Mouse (Mus musculus) hindbrain, postnatal 0 days (tissue): Measurements from ENCODE around the gene Maml3. TPM values are rescaled to one million over a fixed set of nuclear protein-coding genes. Genes with fewer than 3 reads are reported as not detected.

Source experiments
- ATAC-seq: fragments of 200-750 bp; cut with Nextera tagmentation; 2 replicates; pipeline ENCODE4 v1.8.0; 2017; ENCODE audit warnings: mild to moderate bottlenecking, moderate TSS enrichment, moderate library complexity
- DNase-seq: peaks from one replicate; pipeline ENCODE4 v3.0.0-alpha.2; 2015; ENCODE audit warnings: low spot score
- H3K27ac ChIP-seq: fragments of 300-500 bp; sonication (generic); 2 replicates; pipeline ENCODE4 v1.5.1; 2014; ENCODE audit warnings: mild to moderate bottlenecking
- H3K27me3 ChIP-seq: fragments of 300-500 bp; sonication (generic); 2 replicates; pipeline ENCODE4 v1.6.1; 2014; ENCODE audit warnings: low read length, mixed read lengths; ENCODE audit not compliant: insufficient read depth
- H3K36me3 ChIP-seq: fragments of 300-500 bp; sonication (generic); 2 replicates; pipeline ENCODE4 v1.6.1; 2014; ENCODE audit warnings: low read length, mixed read lengths; ENCODE audit not compliant: insufficient read depth
- H3K4me1 ChIP-seq: fragments of 300-500 bp; sonication (generic); 2 replicates; pipeline ENCODE4 v1.6.1; 2014; ENCODE audit warnings: antibody characterized with exemption, low read length, mixed read lengths; ENCODE audit not compliant: insufficient read depth
- H3K4me2 ChIP-seq: fragments of 300-500 bp; sonication (generic); 2 replicates; pipeline ENCODE4 v1.6.1; 2014; ENCODE audit warnings: low read depth, mild to moderate bottlenecking, low read length, moderate library complexity, mixed read lengths
- H3K4me3 ChIP-seq: fragments of 300-500 bp; sonication (generic); 2 replicates; pipeline ENCODE4 v1.5.1; 2014; ENCODE audit warnings: low read length
- H3K9ac ChIP-seq: fragments of 300-500 bp; sonication (generic); replicated peaks from 2 replicates; pipeline ENCODE4 v1.6.1; 2014; ENCODE audit warnings: mild to moderate bottlenecking, low read length, moderate library complexity, mixed read lengths
- H3K9me3 ChIP-seq: fragments of 300-500 bp; sonication (generic); 2 replicates; pipeline ENCODE4 v1.6.1; 2016; ENCODE audit warnings: low read length, mixed read lengths
- CTCF ChIP-seq: IDR thresholded peaks from 2 replicates; pipeline ENCODE4 v1.5.1; 2016; ENCODE audit warnings: antibody characterized with exemption, control low read depth, low read depth
- WGBS: fragments of 180-500 bp; shearing (Covaris S2); extraction: QIAGEN DNeasy Blood & Tissue Kit; methylation state at CpG from one replicate; pipeline ENCODE4 v1.1.7; 2014; 5-methylcytosine and 5-hydroxymethylcytosine counted together
- polyA plus RNA-seq: library from polyadenylated mRNA; unstranded; fragments of >200 nt; fragmentation: Nextera tagmentation; extraction: Ambion mirVana; gene quantifications from 2 replicates; pipeline ENCODE4 v1.2.1, GENCODE M21; 2015
- total RNA-seq: library from RNA; depleted of rRNA; stranded (reverse); fragments of >200 nt; gene quantifications from 2 replicates; pipeline ENCODE4 v1.2.3, GENCODE M21; 2014

Maml3 gene
- total and polyA plus RNA-seq, 2 experiments from 2014 or later = 4.8 to 18.8 TPM

DNA sequence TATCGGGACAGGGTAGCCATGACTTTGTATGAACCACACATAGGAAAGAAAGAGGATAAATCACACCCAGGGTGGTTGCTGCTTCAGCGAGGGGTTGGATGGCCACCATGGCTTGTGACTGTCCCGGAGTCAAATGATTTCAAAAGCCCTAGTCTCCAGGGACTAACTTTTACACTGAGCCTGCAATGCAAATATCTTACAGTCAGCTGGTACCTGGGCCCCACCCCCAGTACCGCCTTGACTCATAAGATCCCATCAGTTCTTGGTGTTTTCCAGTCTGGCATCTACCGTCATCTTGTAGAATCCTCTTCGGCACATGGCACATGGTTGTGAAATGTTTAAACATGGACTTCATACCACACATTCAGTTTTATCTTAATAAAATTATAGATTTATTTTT lies 419.3 kb downstream of the Maml3 start:
- Histone ChIP-seq H3K27me3 (no peaks in the 10 kb centered on the region), H3K9ac (no peak overlapping the region), H3K4me2 (no peak overlapping the region), H3K4me3 (no peak overlapping the region), H3K27ac (no peak overlapping the region), H3K4me1 (no peaks in the 10 kb centered on the region), H3K9me3 (no peaks in the 10 kb centered on the region), H3K36me3 (peaks cover 14% of the 10 kb centered on the region)
- ATAC-seq = no peak
- DNase-seq = no peak
- WGBS = 93% methylated on average over 6 of the region's 6 CpGs
- no peak for TF ChIP-seq CTCF

DNA sequence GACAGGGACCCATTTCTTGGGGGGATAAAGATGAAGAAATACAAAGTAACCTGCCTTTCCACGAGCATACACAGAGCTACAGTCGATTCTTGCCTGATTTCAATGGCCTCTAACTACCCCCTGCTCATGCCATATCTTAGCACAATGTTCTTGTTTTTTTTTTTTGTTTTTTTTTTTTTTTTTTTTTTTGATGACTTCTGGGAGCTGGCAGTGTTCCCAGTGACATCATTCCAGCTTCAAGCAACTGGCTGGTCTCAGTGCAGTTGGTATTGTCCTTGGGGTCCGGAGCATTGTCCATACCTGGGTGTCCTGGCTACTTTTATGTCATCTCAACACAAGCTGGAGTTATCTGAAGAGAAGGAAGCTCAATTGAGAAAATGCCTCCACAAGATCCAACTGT lies 429.9 kb downstream of the Maml3 start:
- Histone ChIP-seq H3K36me3 (no peaks in the 10 kb centered on the region), H3K27me3 (no peaks in the 10 kb centered on the region), H3K4me3 (no peak overlapping the region), H3K4me1 (no peaks in the 10 kb centered on the region), H3K9ac (no peak overlapping the region), H3K9me3 (no peaks in the 10 kb centered on the region), H3K4me2 (no peak overlapping the region), H3K27ac (no peak overlapping the region)
- 80% methylated on average over 3 of the region's 3 CpGs for WGBS
- no peak for TF ChIP-seq CTCF
- ATAC-seq (no peak), DNase-seq (no peak)

DNA sequence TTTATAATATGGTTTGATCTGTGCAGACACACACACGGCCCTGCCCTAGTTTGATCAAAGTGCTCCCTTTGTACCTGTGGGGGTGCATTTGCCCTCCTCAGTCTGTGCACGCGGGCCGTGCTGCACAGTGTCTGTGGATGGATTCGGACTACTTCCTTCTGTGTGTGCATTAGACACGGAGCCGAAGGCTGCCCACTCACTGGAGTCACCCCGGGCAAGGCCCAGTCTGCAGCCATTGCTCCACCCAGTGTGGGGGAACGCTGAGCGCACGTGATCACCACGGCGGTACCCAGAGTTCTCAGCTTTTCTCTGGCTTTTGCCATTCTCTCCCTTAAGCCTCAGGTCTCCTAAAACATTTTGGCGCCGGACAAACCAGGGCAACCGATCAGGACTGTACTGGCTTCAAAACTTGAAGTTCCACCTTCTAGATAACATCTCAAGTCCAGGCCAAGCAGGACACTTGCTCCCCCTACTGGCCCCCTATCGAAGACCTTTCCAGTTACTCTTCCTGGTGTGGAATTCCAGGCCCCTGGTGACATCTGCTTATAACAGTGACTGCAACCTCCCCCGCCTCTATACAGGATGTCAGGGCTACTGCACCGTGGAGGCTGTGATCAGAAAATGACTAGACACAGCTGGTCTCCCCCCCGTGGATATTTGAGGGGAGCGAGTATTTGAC lies 431.3 kb downstream of the Maml3 start:
- Histone ChIP-seq H3K4me1 (no peaks in the 10 kb centered on the region), H3K27me3 (no peaks in the 10 kb centered on the region), H3K36me3 (no peaks in the 10 kb centered on the region), H3K4me2 (no peak overlapping the region), H3K9ac (no peak overlapping the region), H3K27ac (no peak overlapping the region), H3K9me3 (no peaks in the 10 kb centered on the region), H3K4me3 (no peak overlapping the region)
- 70% methylated on average over 21 of the region's 21 CpGs for WGBS
- ATAC-seq (no peak), DNase-seq (peak; percentile 24)
- TF ChIP-seq CTCF = peak; percentile 62

DNA sequence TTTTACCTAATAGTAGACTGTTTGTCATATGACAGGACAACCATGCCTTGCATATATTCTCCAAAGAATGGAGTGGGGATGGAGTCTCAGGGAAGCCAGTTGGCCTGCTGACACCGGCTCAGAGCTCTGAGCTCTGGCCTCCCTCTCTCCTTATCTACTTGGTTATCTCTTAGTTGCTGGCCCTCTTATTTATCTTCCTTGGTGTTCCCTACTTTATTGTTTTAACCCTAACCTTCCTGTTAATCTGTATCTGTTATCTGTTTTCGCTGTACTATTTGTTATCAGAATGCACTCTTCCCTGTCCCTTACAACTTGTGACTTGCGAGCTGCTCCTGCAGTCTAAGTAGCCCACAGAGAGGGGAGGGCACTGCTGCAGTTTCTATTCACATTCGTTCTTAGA lies 432.2 kb downstream of the Maml3 start:
- H3K9me3 ChIP-seq = no peaks in the 10 kb centered on the region
- 58% methylated on average over 4 of the region's 4 CpGs for WGBS
- no peaks in the 10 kb centered on the region for H3K36me3 ChIP-seq
- H3K4me2 ChIP-seq = no peak overlapping the region
- DNase-seq = no peak
- no peak overlapping the region for H3K4me3 ChIP-seq
- H3K9ac ChIP-seq = no peak overlapping the region
- no peaks in the 10 kb centered on the region for H3K4me1 ChIP-seq
- no peak for TF ChIP-seq CTCF
- no peaks in the 10 kb centered on the region for H3K27me3 ChIP-seq
- H3K27ac ChIP-seq = no peak overlapping the region
- no peak for ATAC-seq

DNA sequence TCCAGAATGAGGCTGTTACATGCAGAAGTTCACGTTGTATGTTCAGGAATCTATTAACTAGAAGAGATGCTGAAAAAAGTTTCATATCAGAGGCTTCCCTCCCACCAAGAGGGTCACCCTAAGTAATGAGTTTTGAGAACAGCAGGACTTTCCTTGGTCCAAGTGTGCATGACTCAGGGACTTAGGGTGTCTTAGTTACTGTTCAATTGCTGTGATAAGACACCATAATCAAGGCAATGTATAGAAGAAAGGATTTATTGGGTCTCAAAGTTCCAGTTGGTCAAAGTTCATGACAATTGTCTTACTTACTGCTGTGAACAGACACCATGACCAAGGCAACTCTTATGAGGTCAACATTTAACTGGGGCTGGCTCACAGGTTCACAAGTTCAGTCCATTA lies 433.8 kb downstream of the Maml3 start:
- ATAC-seq (no peak), DNase-seq (no peak)
- TF ChIP-seq CTCF = no peak
- H3K9ac ChIP-seq = no peak overlapping the region
- H3K27me3 ChIP-seq = no peaks in the 10 kb centered on the region
- no peak overlapping the region for H3K4me2 ChIP-seq
- H3K27ac ChIP-seq = no peak overlapping the region
- H3K4me1 ChIP-seq = no peaks in the 10 kb centered on the region
- no peaks in the 10 kb centered on the region for H3K36me3 ChIP-seq
- H3K4me3 ChIP-seq = no peak overlapping the region
- WGBS = 87% methylated on average over 1 of the region's 1 CpGs
- no peaks in the 10 kb centered on the region for H3K9me3 ChIP-seq

DNA sequence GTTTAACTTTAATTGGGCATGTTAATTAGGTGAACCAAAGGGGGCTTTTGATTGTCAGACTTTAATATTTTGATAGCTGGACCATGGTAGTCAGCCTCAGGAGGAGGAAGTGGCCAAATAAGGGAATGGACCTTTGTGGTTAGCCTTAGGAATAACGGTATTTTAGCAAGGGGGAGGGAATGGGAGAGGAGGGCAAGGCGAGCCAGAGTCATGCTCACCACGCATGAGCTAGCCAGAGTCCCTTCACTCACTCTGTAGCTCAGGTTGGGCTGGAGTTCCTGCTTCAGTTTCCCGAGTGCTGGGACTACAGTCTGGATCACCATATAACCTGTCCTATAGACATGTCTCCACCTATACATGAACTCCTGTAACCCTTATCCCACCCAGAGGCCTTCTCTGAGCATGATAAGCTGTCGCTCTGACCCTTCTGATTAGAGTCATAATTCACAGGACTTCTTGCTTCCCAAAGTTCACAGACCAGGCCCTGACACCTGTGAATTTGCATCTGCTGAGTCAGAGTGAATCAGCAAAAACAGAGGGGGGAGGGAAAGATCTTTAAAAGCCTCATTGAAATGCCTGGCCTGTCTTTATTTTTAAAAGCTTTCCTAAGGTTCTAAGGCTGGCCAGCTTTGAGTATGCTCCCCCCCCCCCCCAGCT lies 434.3 kb downstream of the Maml3 start:
- no peak overlapping the region for H3K9ac ChIP-seq
- H3K4me1 ChIP-seq = no peaks in the 10 kb centered on the region
- H3K4me2 ChIP-seq = no peak overlapping the region
- H3K27ac ChIP-seq = no peak overlapping the region
- ATAC-seq (no peak), DNase-seq (no peak)
- no peaks in the 10 kb centered on the region for H3K36me3 ChIP-seq
- no peak for TF ChIP-seq CTCF
- no peaks in the 10 kb centered on the region for H3K27me3 ChIP-seq
- no peaks in the 10 kb centered on the region for H3K9me3 ChIP-seq
- 87% methylated on average over 5 of the region's 5 CpGs for WGBS
- no peak overlapping the region for H3K4me3 ChIP-seq

DNA sequence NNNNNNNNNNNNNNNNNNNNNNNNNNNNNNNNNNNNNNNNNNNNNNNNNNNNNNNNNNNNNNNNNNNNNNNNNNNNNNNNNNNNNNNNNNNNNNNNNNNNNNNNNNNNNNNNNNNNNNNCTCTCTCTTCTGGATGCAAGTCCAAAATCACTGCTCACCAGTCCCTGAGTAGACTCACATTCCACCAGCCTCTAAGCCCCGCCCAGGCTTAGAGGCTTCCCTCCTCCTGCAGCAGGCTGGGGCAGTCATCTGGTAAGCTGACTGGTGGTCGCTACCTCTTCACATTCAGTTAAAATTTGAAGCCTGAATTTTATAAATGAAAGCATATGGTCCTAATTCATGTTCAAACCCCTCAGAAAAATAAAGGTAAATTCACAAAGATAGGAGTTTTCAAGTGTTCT lies 436.3 kb downstream of the Maml3 start:
- 56% methylated on average over 2 of the region's 2 CpGs for WGBS

More for the DNA sequence above, 436.3 kb downstream of the Maml3 start:
- no peak for DNase-seq
- ATAC-seq = no peak
- Histone ChIP-seq H3K9ac (no peak overlapping the region), H3K36me3 (no peaks in the 10 kb centered on the region), H3K4me2 (no peak overlapping the region), H3K4me3 (no peak overlapping the region), H3K9me3 (no peaks in the 10 kb centered on the region), H3K4me1 (no peaks in the 10 kb centered on the region), H3K27me3 (no peaks in the 10 kb centered on the region), H3K27ac (no peak overlapping the region)
- TF ChIP-seq CTCF = no peak
